Mouse (Mus musculus): ENCODE data around the gene Kif4. TPM values are rescaled to one million over a fixed set of nuclear protein-coding genes. Genes with fewer than 3 reads are reported as not detected.
A peak's percentile ranks its signal among the peaks of the same experiment; 100 is the strongest.

The Kif4 gene
- polyA plus RNA-seq (2016; fragmentation: Nextera tagmentation; extraction: Ambion mirVana), result 24.2 and 25.3 TPM in 2 replicates

DNA sequence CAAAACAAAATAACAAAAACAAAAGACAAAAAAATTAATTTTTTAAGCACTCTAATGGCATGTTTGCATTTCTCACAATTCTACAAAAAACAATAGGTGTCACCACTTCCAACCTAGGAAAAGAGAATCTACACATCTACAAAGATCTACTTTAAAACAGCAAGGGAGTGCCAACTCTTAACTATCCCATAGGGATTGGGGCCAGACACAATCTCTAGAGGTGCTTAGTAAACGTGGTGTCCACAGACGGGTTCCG lies at the start of gene Kif4:
TSS of gene Kif4 (plus strand) at position 192 of the 256 bp plus-strand sequence.
- H3K4me3 ChIP-seq, result peak within 1 kb of the TSS; percentile 49
- H3K27me3 ChIP-seq (replicated peaks), result no peaks in the 10 kb centered on the region
- H3K9ac ChIP-seq, result peak within 1 kb of the TSS; percentile 61
- no peak within 1 kb of the TSS for H3K27ac ChIP-seq
- H3K36me3 ChIP-seq, result 0 out of 2 replicates have a peak, but pooled peaks cover 4% of the 10 kb centered on the region
- H3K4me2 ChIP-seq (replicated peaks), result peak within 1 kb of the TSS; percentile 72
- H3K9me3 ChIP-seq, result no peaks in the 10 kb centered on the region
- 23% methylated on average over 3 of the region's 3 CpGs for WGBS
- ATAC-seq (ENCODE audit: low FRiP score, low read depth), result no peak
- H3K4me1 ChIP-seq, result no peaks in the 10 kb centered on the region

DNA sequence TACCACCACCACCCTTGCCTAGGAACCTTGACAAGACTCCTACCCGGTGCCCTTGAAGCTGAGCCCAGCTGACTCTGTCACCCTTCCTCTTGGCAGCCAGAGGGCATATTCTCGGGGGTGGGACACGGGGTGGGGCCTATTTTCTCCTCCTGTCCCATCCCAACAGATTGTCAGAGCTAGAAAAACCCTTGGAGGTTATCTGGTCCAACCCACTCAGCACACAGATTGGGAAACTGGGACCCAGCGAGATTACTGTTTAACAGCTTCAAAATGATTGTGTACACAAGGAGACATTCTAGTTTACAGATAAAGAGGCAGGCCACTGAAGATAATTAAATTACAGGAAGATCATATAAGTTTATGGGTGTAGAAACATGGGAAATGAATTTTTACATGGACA lies 30.7 kb upstream of the Kif4 start, which contains the start of gene P2ry4:
TSS of gene P2ry4 (minus strand) at position 79 of the 400 bp plus-strand sequence.
- 62% methylated on average over 4 of the region's 4 CpGs for WGBS
- Histone ChIP-seq H3K27me3 (replicated peaks) (no peaks in the 10 kb centered on the region; the same call in 1 of the 2 replicates), H3K36me3 (no peaks in the 10 kb centered on the region), H3K9ac (no peak within 1 kb of the TSS), H3K4me1 (no peaks in the 10 kb centered on the region), H3K9me3 (no peaks in the 10 kb centered on the region), H3K4me2 (replicated peaks) (no peak within 1 kb of the TSS), H3K27ac (no peak within 1 kb of the TSS), H3K4me3 (no peak within 1 kb of the TSS)
- no peak for ATAC-seq (ENCODE audit: low FRiP score, low read depth)

DNA sequence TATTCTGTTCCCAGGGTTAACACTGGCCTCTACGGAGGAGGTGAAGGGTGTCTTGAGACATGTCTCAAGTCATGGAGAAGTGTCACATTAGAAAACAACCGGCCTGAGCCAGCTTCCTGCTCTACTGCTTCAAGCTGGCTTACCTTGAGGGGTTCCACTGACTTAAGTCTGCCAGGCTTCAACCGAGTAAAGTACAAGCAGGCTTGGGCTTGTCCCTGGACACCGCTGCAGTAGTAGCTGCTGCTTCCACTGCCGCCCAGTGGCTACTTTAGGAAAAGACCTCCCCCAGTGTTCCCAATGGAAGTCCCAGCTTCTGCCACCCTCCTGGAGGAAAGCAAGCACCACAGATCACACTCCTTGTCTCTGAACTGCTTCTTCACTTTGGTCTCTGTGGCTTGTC lies 28.1 kb upstream of the Kif4 start:
- Histone ChIP-seq H3K4me2 (replicated peaks) (no peak overlapping the region), H3K9ac (no peak overlapping the region), H3K9me3 (no peaks in the 10 kb centered on the region), H3K36me3 (no peaks in the 10 kb centered on the region), H3K4me1 (no peaks in the 10 kb centered on the region), H3K27ac (no peak overlapping the region), H3K4me3 (no peak overlapping the region), H3K27me3 (replicated peaks) (no peaks in the 10 kb centered on the region; the same call in 1 of the 2 replicates)
- ATAC-seq (ENCODE audit: low FRiP score, low read depth), result no peak
- 24% methylated on average over 5 of the region's 5 CpGs for WGBS

DNA sequence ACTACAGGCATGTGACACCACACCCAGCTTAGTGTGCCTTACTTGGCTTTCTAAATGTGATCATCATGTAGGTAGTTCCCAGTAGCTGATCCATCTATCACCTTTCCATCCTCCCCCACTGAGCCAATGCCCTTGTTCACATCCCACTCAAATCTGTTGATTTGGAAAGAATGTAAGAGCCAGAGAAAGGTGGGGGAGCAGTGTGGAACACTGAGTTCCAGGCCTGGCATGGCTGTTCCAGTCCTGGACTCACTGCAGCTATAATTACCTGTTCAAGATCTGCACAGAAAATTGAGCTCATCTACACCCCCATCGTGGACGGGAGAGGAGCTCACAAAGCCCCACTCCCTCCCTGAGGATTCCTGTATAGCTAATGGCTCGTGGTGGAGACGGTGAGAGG lies 25.8 kb upstream of the Kif4 start:
- Histone ChIP-seq H3K27me3 (replicated peaks) (no peaks in the 10 kb centered on the region; the same call in 1 of the 2 replicates), H3K4me2 (replicated peaks) (no peak overlapping the region), H3K9me3 (no peaks in the 10 kb centered on the region), H3K36me3 (no peaks in the 10 kb centered on the region), H3K4me1 (no peaks in the 10 kb centered on the region), H3K9ac (no peak overlapping the region), H3K27ac (no peak overlapping the region), H3K4me3 (no peak overlapping the region)
- WGBS, result 78% methylated on average over 4 of the region's 4 CpGs
- ATAC-seq (ENCODE audit: low FRiP score, low read depth), result no peak

DNA sequence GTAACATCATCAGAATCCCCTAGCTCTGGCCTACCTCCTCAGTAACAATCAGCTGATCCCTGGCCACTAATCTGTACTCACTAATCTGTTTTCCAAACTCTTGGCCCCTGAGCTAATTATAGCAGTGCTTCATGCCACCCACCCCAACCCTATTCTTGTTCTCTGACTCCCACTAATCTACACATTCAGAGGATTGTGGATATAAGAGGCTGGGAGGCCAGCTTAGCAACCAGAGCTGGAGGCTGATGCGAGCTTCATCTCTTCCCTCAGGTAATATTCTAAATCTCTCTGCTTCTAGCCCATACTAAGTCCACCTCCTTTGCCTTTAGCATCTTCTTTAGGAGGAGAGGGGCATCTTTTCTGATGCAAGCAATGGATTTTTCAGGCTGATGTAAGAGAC lies 20.2 kb upstream of the Kif4 start, which contains the start of gene Arr3:
TSS of gene Arr3 (plus strand) at position 184 of the 400 bp plus-strand sequence.
- Histone ChIP-seq H3K36me3 (no peaks in the 10 kb centered on the region), H3K9me3 (no peaks in the 10 kb centered on the region), H3K27ac (no peak within 1 kb of the TSS), H3K27me3 (replicated peaks) (no peaks in the 10 kb centered on the region), H3K4me3 (no peak within 1 kb of the TSS), H3K4me1 (no peaks in the 10 kb centered on the region), H3K9ac (no peak within 1 kb of the TSS), H3K4me2 (replicated peaks) (no peak within 1 kb of the TSS)
- ATAC-seq (ENCODE audit: low FRiP score, low read depth), result no peak
- 79% methylated on average over 1 of the region's 1 CpGs for WGBS

DNA sequence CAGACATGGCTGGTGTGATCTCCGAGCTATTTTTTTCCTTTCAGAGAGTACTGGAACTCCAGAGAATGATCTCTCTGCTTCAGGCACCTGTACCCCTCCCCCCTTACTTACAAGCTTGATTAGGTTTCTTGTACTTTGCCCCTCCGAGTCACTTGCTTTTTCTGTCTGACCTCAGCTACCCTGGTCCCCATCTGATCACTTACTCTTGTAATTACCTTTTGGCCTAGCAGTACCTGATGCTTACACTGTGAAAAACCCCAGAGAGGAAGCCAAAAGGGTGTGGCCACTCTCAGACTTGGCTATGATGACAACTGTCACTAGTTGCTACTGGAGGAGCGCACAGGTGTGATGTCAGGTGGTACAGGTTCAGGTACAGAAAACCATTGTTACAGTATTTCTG lies 7.0 kb upstream of the Kif4 start:
- H3K4me2 ChIP-seq (replicated peaks), result no peak overlapping the region
- H3K36me3 ChIP-seq, result 0 out of 2 replicates have a peak, but pooled peaks cover under 1% of the 10 kb centered on the region
- H3K9me3 ChIP-seq, result no peaks in the 10 kb centered on the region
- H3K27me3 ChIP-seq (replicated peaks), result no peaks in the 10 kb centered on the region; the same call in 1 of the 2 replicates
- H3K27ac ChIP-seq, result no peak overlapping the region
- WGBS, result 68% methylated on average over 3 of the region's 3 CpGs
- H3K9ac ChIP-seq, result no peak overlapping the region
- no peaks in the 10 kb centered on the region for H3K4me1 ChIP-seq
- no peak for ATAC-seq (ENCODE audit: low FRiP score, low read depth)
- H3K4me3 ChIP-seq, result no peak overlapping the region

DNA sequence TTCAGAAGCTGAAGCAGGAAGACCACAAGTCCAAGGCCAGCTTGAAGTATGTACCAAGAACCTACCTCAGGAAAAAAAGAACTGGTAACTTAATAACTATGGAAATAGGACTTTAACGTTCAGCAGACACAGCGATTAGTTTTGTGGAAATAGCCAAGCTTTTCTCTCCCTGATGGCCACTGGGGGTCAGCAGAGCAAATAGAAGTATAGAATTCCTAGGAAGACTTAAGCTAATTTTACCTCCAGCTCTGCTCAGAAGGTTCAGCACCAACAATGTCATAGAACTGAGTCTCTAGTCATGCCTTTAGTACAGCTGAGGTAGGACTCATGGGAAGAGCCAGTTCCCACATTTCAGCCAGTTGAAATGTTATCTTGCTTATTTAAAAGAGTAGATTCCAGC lies 4.2 kb upstream of the Kif4 start:
- Histone ChIP-seq H3K4me1 (no peaks in the 10 kb centered on the region), H3K27ac (no peak overlapping the region), H3K36me3 (0 out of 2 replicates have a peak, but pooled peaks cover 4% of the 10 kb centered on the region), H3K9me3 (no peaks in the 10 kb centered on the region), H3K4me3 (no peak overlapping the region), H3K27me3 (replicated peaks) (no peaks in the 10 kb centered on the region; the same call in 1 of the 2 replicates), H3K4me2 (replicated peaks) (no peak overlapping the region), H3K9ac (no peak overlapping the region)
- 78% methylated on average over 2 of the region's 2 CpGs for WGBS
- no peak for ATAC-seq (ENCODE audit: low FRiP score, low read depth)

DNA sequence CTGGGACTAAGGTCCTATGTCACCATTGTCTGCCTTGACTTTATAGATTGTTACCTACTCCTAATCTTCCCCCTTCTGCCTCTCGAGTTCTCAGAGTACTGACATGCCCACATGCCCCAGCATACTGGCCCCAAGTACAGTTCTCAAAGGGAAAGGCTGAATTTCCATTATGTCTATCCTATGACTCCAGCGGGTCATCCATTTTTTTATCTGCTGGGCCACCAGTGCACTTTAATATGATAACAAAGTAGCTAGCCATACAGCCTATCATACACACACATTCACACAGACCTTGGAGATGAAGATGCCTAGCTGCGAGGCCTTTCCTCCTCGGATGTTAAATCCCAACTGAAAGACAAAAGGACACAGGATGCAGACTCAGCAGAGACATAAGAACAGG lies 1.3 kb upstream of the Kif4 start:
- H3K4me2 ChIP-seq (replicated peaks), result no peak overlapping the region
- 93% methylated on average over 4 of the region's 4 CpGs for WGBS
- H3K27me3 ChIP-seq (replicated peaks), result no peaks in the 10 kb centered on the region
- H3K9me3 ChIP-seq, result no peaks in the 10 kb centered on the region
- 0 out of 2 replicates have a peak, but pooled peaks cover 4% of the 10 kb centered on the region for H3K36me3 ChIP-seq
- H3K27ac ChIP-seq, result no peak overlapping the region
- no peak overlapping the region for H3K9ac ChIP-seq
- no peaks in the 10 kb centered on the region for H3K4me1 ChIP-seq
- no peak overlapping the region for H3K4me3 ChIP-seq
- ATAC-seq (ENCODE audit: low FRiP score, low read depth), result no peak

DNA sequence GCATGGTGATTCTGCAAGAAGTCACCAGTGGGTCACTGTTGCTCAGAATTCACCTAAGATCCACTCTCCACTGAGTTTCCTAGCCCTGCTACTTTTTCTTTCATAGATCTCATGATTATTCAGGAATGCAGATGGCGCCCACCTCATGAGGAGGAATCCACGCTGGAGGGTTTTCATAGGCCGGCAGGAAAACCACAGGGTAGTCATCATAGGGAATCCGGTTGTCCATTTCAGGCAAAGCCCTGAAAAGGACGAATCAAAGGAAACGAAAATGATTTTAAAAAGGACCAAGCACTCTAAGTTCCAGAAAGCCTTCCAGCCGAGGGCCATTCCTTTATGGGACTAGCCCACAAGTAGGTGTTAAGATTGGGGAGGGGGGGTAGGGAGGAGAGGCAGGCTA lies 391 bp upstream of the Kif4 start:
- peak overlapping the region; percentile 44 for H3K9ac ChIP-seq
- peak; percentile 6; the same call in 1 of the 2 replicates for ATAC-seq (ENCODE audit: low FRiP score, low read depth)
- 49% methylated on average over 7 of the region's 7 CpGs for WGBS
- H3K9me3 ChIP-seq, result no peaks in the 10 kb centered on the region
- H3K4me3 ChIP-seq, result peak overlapping the region; percentile 49
- no peaks in the 10 kb centered on the region for H3K27me3 ChIP-seq (replicated peaks)
- no peaks in the 10 kb centered on the region for H3K4me1 ChIP-seq
- H3K36me3 ChIP-seq, result 0 out of 2 replicates have a peak, but pooled peaks cover 4% of the 10 kb centered on the region
- H3K27ac ChIP-seq, result no peak overlapping the region
- H3K4me2 ChIP-seq (replicated peaks), result peak overlapping the region; percentile 57

DNA sequence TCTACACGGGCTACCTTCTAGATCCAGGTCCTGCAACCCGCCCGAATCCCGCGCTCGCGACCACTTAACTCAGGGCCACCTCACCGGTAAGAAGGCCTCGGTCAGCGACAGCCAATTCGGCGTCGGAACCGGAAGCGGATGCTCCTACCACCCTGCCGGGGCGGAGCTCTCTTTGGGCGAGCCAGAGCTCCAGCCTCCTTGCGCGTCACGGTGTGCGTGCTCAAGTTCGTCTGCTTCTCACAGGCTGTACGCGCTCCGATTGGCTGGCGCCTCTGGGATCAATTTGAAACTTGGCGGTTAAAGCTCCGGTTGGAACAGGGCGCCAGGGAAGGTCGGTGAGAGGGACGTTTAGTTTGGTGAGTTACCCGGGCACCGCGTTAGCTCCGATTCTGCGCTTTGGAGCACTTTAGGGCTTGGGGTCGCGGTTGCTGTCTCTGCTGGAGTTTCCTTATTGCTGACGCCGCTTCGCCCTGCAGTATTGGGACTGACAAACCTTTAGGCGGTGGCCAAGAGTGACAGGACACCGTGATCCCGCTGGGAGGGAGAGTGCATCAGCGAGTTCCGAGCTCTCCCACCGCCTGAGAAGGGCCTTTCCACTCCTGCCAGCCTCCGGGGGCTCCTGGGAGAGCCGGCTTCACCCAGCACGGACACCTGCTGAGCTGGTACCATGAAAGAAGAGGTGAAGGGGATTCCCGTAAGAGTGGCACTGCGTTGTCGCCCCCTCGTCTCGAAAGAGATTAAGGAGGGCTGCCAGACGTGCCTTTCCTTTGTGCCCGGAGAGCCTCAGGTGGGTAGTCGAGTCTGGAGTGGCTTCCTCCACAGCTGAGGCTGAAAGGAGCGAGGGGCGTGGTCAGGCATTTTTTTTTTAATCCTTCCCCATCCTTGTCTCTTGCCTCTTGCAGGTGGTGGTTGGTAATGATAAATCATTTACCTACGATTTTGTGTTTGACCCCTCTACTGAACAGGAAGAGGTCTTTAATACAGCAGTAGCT lies 561 bp downstream of the Kif4 start, which contains the start of gene Pdzd11:
TSS of gene Pdzd11 (minus strand) at position 767 of the 992 bp plus-strand sequence.
- peak within 1 kb of the TSS; percentile 61 for H3K9ac ChIP-seq
- H3K4me3 ChIP-seq, result peak within 1 kb of the TSS; percentile 49
- 23% methylated on average over 62 of the region's 62 CpGs for WGBS
- H3K4me2 ChIP-seq (replicated peaks), result peak within 1 kb of the TSS; percentile 72
- no peak within 1 kb of the TSS for H3K27ac ChIP-seq
- ATAC-seq (ENCODE audit: low FRiP score, low read depth), result peak; percentile 100
- H3K9me3 ChIP-seq, result no peaks in the 10 kb centered on the region
- no peaks in the 10 kb centered on the region for H3K4me1 ChIP-seq
- 0 out of 2 replicates have a peak, but pooled peaks cover 4% of the 10 kb centered on the region for H3K36me3 ChIP-seq
- no peaks in the 10 kb centered on the region for H3K27me3 ChIP-seq (replicated peaks)

DNA sequence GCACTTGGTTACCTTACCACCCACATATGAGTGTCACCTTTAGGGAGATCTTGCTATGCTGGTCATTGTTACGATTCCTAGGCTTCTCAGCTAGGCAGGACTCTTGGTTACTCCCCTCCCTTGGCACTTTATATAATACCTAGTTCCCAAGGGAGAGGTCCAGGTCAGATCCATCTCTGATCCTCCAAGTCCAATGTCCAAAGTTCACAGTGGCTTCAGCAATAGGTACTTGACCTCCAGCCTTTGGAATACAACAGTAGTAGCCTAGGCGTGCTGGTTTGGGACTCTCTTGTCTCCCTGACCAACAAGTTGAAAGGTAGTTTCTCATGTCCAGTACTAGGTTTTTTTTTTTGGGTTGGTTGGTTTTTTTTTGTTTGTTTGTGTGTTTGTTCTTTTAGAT lies 3.5 kb downstream of the Kif4 start:
- H3K9ac ChIP-seq, result no peak overlapping the region
- no peaks in the 10 kb centered on the region for H3K9me3 ChIP-seq
- no peak overlapping the region for H3K27ac ChIP-seq
- no peaks in the 10 kb centered on the region for H3K27me3 ChIP-seq (replicated peaks)
- no peaks in the 10 kb centered on the region for H3K4me1 ChIP-seq
- H3K4me2 ChIP-seq (replicated peaks), result no peak overlapping the region
- H3K4me3 ChIP-seq, result no peak overlapping the region
- no peaks in the 10 kb centered on the region for H3K36me3 ChIP-seq
- 90% methylated on average over 2 of the region's 2 CpGs for WGBS
- no peak for ATAC-seq (ENCODE audit: low FRiP score, low read depth)

DNA sequence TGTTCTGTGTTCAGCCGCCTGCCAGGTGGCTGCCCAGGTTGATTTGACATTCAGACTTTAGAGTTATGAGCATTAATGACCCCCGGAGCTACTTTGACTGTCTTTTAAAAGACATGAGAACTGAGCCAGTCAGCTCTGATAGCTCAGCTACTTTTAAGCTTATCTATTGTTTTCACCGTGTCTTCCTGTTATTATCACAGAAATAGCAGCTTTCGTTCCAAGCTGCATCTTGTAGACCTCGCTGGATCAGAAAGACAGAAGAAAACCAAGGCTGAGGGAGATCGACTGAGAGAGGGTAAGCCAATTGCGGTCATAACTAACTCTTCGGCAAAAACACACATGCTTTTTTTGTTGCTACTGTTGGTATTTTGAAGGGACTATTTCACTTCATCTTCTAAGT lies 12.9 kb downstream of the Kif4 start:
- Histone ChIP-seq H3K27ac (no peak overlapping the region), H3K36me3 (no peaks in the 10 kb centered on the region), H3K9ac (no peak overlapping the region), H3K27me3 (replicated peaks) (no peaks in the 10 kb centered on the region), H3K4me1 (no peaks in the 10 kb centered on the region), H3K4me2 (replicated peaks) (no peak overlapping the region), H3K9me3 (no peaks in the 10 kb centered on the region), H3K4me3 (no peak overlapping the region)
- no peak for ATAC-seq (ENCODE audit: low FRiP score, low read depth)
- 90% methylated on average over 8 of the region's 8 CpGs for WGBS
